Mouse (Mus musculus): ENCODE data around the gene Cdk7. TPM values are rescaled to one million over a fixed set of nuclear protein-coding genes. Genes with fewer than 3 reads are reported as not detected.

Gene Cdk7
- total and polyA plus RNA-seq, 3 experiments, result 11.2 to 24.0 (median 21.7) TPM

DNA sequence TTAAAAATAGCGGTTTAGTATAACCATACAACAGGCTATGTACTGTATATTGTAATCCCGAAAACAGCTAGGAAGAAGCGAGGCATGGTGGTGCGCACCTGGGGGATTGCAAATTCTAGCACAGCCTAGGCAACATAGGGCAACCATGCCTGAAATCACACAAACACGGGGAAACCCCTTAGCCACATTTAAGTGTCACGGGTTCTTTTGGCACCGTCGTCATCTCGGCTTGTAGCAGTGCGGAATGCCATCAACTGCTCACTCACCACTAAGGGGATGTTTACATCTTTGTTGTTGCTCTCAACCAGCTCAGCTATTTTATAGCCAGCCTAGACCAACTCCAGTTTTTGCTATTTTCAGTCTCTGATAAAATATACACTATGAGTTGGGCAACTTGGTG, 31.9 kb downstream of the Cdk7 start:
- Histone ChIP-seq H3K36me3 (ENCODE audit: control insufficient read depth, insufficient read depth, low read length) (no peaks in the 10 kb centered on the region), H3K4me1 (ENCODE audit: control insufficient read depth, insufficient read depth, low read length) (no peaks in the 10 kb centered on the region)
- 90% methylated on average over 10 of the region's 10 CpGs for WGBS

DNA sequence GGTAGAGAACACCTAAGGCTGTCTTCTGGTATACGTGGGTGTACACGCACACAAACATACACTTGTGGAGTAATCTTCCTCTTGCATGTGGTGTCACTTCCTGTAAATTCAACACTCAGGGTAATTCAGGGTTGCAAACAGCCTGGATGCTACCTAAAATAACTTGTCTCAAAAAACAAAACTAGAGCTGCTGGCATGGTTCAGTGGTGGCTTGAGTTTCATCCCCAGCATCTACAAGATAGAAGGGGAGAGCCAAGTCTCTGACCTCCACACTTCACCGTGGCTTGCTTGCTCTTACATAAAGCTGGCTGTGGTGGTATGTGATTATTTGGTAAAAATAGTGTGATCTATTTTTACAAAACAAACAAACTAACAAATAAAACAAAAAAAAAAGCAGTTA, 33.2 kb downstream of the Cdk7 start:
- H3K36me3 ChIP-seq (ENCODE audit: control insufficient read depth, insufficient read depth, low read length), result no peaks in the 10 kb centered on the region
- no peak overlapping the region for H3K4me3 ChIP-seq
- no peak overlapping the region for H3K27ac ChIP-seq
- no peaks in the 10 kb centered on the region for H3K4me1 ChIP-seq (ENCODE audit: control insufficient read depth, insufficient read depth, low read length)
- TF ChIP-seq CTCF (IDR thresholded peaks at IDR 0.05) (no peak), EP300 (IDR thresholded peaks at IDR 0.05; ENCODE audit: insufficient read depth, low read depth, low read length) (no peak), POLR2A (IDR thresholded peaks at IDR 0.05; ENCODE audit: insufficient read depth, low read depth, low read length) (no peak)
- no peak for DNase-seq
- no peaks in the 10 kb centered on the region for H3K79me2 ChIP-seq (replicated peaks; ENCODE audit: control insufficient read depth, insufficient read depth, low read length)
- WGBS, result 65% methylated on average over 3 of the region's 3 CpGs
- H3K9ac ChIP-seq (ENCODE audit: low read depth, low read length), result no peak overlapping the region
- intact Hi-C loops (cut with DNase I), result no loop called here
- no peaks in the 10 kb centered on the region for H3K27me3 ChIP-seq (ENCODE audit: control insufficient read depth, insufficient read depth, low read length)

More for the DNA sequence above, 31.9 kb downstream of the Cdk7 start:
- H3K79me2 ChIP-seq (replicated peaks; ENCODE audit: control insufficient read depth, insufficient read depth, low read length), result no peaks in the 10 kb centered on the region
- no peaks in the 10 kb centered on the region for H3K27me3 ChIP-seq (ENCODE audit: control insufficient read depth, insufficient read depth, low read length)
- no peak for DNase-seq
- no peak overlapping the region for H3K4me3 ChIP-seq
- no peak overlapping the region for H3K27ac ChIP-seq
- intact Hi-C loops (cut with DNase I), result no loop called here
- TF ChIP-seq POLR2A (IDR thresholded peaks at IDR 0.05; ENCODE audit: insufficient read depth, low read depth, low read length), result no peak
- no peak for TF ChIP-seq EP300 (IDR thresholded peaks at IDR 0.05; ENCODE audit: insufficient read depth, low read depth, low read length)
- H3K9ac ChIP-seq (ENCODE audit: low read depth, low read length), result no peak overlapping the region

DNA sequence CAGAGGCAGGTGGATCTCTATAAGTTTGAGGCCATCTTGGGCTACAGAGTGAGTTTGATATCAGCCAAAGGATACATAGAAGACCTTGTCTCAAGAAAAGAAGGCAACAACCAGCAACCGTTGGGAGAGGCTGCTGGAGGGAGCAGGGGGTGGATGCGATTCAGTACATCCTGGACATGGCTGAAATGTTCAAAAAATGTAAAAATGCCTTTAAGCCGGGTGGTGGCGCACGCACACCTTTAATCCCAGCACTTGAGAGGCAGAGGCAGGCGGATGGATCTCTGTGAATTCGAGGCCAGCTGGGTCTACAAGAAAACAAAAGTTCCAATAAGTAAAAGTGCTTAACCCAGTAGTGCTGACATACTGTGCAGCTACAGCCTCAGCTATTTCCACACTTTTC, 43.2 kb downstream of the Cdk7 start:
- WGBS, result 70% methylated on average over 7 of the region's 7 CpGs
- Histone ChIP-seq H3K79me2 (replicated peaks; ENCODE audit: control insufficient read depth, insufficient read depth, low read length) (no peaks in the 10 kb centered on the region), H3K4me3 (no peak overlapping the region), H3K27ac (no peak overlapping the region), H3K27me3 (ENCODE audit: control insufficient read depth, insufficient read depth, low read length) (no peaks in the 10 kb centered on the region), H3K9ac (ENCODE audit: low read depth, low read length) (no peak overlapping the region), H3K36me3 (ENCODE audit: control insufficient read depth, insufficient read depth, low read length) (no peaks in the 10 kb centered on the region), H3K4me1 (ENCODE audit: control insufficient read depth, insufficient read depth, low read length) (no peaks in the 10 kb centered on the region)
- TF ChIP-seq EP300 (IDR thresholded peaks at IDR 0.05; ENCODE audit: insufficient read depth, low read depth, low read length), result no peak
- 0 out of 2 replicates have a peak, but pooled peaks have one; percentile 3 for TF ChIP-seq CTCF (IDR thresholded peaks at IDR 0.05)
- DNase-seq, result no peak
- intact Hi-C loops (cut with DNase I), result no loop called here

DNA sequence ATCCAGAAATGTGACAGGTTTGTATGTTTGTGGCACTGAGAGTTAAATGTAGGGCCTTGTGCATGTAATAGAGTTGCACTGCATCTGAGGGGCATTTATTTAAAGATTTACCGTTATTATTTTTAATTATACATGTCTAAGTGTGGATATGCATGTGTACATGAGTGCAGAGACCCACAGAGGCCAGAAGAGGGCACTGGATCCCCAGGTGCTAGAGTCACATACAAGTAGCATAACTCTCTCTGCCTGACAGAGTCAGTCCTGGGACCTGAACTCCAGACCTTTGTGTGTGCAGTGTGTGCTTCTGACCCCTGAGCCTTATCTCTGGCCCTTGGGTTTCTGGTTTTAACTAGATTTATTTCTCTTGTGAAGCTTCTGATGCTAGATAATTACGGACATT, 46.4 kb downstream of the Cdk7 start:
- no peak overlapping the region for H3K27ac ChIP-seq
- no peaks in the 10 kb centered on the region for H3K36me3 ChIP-seq (ENCODE audit: control insufficient read depth, insufficient read depth, low read length)
- intact Hi-C loops (cut with DNase I), result no loop called here
- TF ChIP-seq CTCF (IDR thresholded peaks at IDR 0.05) (peak; percentile 53), EP300 (IDR thresholded peaks at IDR 0.05; ENCODE audit: insufficient read depth, low read depth, low read length) (no peak)
- no peaks in the 10 kb centered on the region for H3K4me1 ChIP-seq (ENCODE audit: control insufficient read depth, insufficient read depth, low read length)
- H3K27me3 ChIP-seq (ENCODE audit: control insufficient read depth, insufficient read depth, low read length), result no peaks in the 10 kb centered on the region
- 67% methylated on average over 2 of the region's 2 CpGs for WGBS
- H3K9ac ChIP-seq (ENCODE audit: low read depth, low read length), result no peak overlapping the region
- H3K79me2 ChIP-seq (replicated peaks; ENCODE audit: control insufficient read depth, insufficient read depth, low read length), result no peaks in the 10 kb centered on the region
- DNase-seq, result no peak
- no peak overlapping the region for H3K4me3 ChIP-seq

DNA sequence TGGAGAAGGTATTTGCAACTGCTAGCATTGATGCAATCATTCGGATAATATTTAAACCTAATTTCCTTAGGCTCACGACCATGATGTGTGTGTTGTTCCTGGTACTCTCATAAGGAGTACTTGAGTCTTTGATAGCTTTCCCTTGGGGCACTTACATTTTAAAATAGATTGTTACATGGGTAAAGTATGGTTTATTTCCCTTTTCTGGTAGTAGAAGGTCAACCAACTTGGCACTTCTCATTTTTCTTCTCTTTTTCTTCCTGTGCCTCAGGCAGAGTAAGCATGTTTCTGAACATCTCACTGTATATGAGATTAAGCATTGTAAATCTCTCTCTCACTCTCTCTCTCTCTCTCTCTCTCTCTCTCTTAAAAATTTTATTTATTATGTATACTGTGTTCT, 47.9 kb downstream of the Cdk7 start:
- TF ChIP-seq CTCF (IDR thresholded peaks at IDR 0.05), result no peak
- no peak for TF ChIP-seq EP300 (IDR thresholded peaks at IDR 0.05; ENCODE audit: insufficient read depth, low read depth, low read length)
- TF ChIP-seq POLR2A (IDR thresholded peaks at IDR 0.05; ENCODE audit: insufficient read depth, low read depth, low read length), result no peak
- H3K9ac ChIP-seq (ENCODE audit: low read depth, low read length), result no peak overlapping the region
- 87% methylated on average over 2 of the region's 2 CpGs for WGBS

DNA sequence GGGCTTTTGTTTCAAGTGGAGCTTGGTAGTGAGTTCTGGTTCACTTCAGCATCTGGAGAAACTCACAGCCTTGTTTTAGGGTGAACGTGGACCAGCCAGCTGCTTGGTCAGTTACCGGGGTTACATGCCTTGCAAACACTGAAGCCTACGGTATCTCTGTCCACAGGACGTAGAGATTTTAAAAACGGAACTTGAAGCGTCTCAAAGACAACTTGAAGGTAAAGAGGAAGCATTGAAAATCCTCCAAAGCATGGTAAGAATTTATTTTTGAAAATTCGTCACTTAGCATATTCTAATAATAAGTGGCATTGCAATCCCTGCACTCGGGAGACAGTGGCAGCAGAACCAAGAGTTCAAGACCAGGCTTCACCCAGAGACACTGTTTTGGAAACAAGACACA, 49.1 kb downstream of the Cdk7 start:
- no peaks in the 10 kb centered on the region for H3K79me2 ChIP-seq (replicated peaks; ENCODE audit: control insufficient read depth, insufficient read depth, low read length)
- no peak overlapping the region for H3K27ac ChIP-seq
- no peaks in the 10 kb centered on the region for H3K27me3 ChIP-seq (ENCODE audit: control insufficient read depth, insufficient read depth, low read length)
- 76% methylated on average over 8 of the region's 8 CpGs for WGBS
- intact Hi-C loops (cut with DNase I), result no loop called here
- H3K9ac ChIP-seq (ENCODE audit: low read depth, low read length), result no peak overlapping the region
- TF ChIP-seq EP300 (IDR thresholded peaks at IDR 0.05; ENCODE audit: insufficient read depth, low read depth, low read length) (no peak), POLR2A (IDR thresholded peaks at IDR 0.05; ENCODE audit: insufficient read depth, low read depth, low read length) (no peak), CTCF (IDR thresholded peaks at IDR 0.05) (no peak)
- no peak overlapping the region for H3K4me3 ChIP-seq
- no peaks in the 10 kb centered on the region for H3K4me1 ChIP-seq (ENCODE audit: control insufficient read depth, insufficient read depth, low read length)
- DNase-seq, result no peak
- H3K36me3 ChIP-seq (ENCODE audit: control insufficient read depth, insufficient read depth, low read length), result no peaks in the 10 kb centered on the region

More for the DNA sequence above, 47.9 kb downstream of the Cdk7 start:
- DNase-seq, result no peak
- H3K4me1 ChIP-seq (ENCODE audit: control insufficient read depth, insufficient read depth, low read length), result no peaks in the 10 kb centered on the region
- H3K27ac ChIP-seq, result no peak overlapping the region
- no peak overlapping the region for H3K4me3 ChIP-seq
- H3K36me3 ChIP-seq (ENCODE audit: control insufficient read depth, insufficient read depth, low read length), result no peaks in the 10 kb centered on the region
- intact Hi-C loops (cut with DNase I), result no loop called here
- H3K79me2 ChIP-seq (replicated peaks; ENCODE audit: control insufficient read depth, insufficient read depth, low read length), result no peaks in the 10 kb centered on the region
- H3K27me3 ChIP-seq (ENCODE audit: control insufficient read depth, insufficient read depth, low read length), result no peaks in the 10 kb centered on the region

All from heart, adult 2 months (tissue).